Mouse (Mus musculus) brain, embryonic 14.5 days (tissue): ENCODE data around the gene Il10.

Experiments used
- CTCF ChIP-seq: fragments of 200-500 bp; IDR thresholded peaks from 2 replicates; pipeline ENCODE4 v1.5.1; 2012; ENCODE audit warnings: inconsistent platforms, mild to moderate bottlenecking, moderate library complexity, borderline replicate concordance; ENCODE audit not compliant: insufficient read depth, insufficient read length; ENCODE audit errors: extremely low read depth
- POLR2A ChIP-seq: fragments of 200-500 bp; IDR thresholded peaks from 2 replicates; pipeline ENCODE4 v1.6.1; 2012; ENCODE audit warnings: mild to moderate bottlenecking, inconsistent platforms, borderline replicate concordance; ENCODE audit not compliant: poor library complexity, insufficient read depth, insufficient read length, severe bottlenecking; ENCODE audit errors: extremely low read depth

DNA sequence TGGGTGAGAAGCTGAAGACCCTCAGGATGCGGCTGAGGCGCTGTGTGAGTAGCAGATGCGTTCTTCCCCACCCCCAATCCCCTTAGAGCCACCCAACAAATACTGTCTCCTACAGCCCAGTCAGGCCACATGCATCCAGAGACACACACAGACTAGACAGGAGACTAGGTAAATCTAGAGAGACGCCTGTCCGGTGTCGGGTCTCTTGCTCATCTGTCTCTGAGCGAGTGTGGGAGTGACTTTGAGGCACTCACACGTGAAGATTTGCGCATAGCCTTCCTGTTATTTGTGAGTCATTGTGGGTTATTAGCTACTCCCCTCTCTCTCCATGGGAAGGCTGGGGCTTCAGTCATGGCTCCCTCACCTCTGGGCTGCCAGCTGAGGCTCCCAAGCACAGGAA is 1.8 kb downstream of the Il10 start:
- TF ChIP-seq POLR2A (no peak), CTCF (no peak)
